Mouse (Mus musculus): ENCODE results near the gene 4930432K21Rik. TPM values are rescaled to one million over a fixed set of nuclear protein-coding genes. Genes with fewer than 3 reads are reported as not detected.

Gene 4930432K21Rik
- total RNA-seq, 2 experiments from 2014 or later, result 0.36 TPM; not detected in 1

DNA sequence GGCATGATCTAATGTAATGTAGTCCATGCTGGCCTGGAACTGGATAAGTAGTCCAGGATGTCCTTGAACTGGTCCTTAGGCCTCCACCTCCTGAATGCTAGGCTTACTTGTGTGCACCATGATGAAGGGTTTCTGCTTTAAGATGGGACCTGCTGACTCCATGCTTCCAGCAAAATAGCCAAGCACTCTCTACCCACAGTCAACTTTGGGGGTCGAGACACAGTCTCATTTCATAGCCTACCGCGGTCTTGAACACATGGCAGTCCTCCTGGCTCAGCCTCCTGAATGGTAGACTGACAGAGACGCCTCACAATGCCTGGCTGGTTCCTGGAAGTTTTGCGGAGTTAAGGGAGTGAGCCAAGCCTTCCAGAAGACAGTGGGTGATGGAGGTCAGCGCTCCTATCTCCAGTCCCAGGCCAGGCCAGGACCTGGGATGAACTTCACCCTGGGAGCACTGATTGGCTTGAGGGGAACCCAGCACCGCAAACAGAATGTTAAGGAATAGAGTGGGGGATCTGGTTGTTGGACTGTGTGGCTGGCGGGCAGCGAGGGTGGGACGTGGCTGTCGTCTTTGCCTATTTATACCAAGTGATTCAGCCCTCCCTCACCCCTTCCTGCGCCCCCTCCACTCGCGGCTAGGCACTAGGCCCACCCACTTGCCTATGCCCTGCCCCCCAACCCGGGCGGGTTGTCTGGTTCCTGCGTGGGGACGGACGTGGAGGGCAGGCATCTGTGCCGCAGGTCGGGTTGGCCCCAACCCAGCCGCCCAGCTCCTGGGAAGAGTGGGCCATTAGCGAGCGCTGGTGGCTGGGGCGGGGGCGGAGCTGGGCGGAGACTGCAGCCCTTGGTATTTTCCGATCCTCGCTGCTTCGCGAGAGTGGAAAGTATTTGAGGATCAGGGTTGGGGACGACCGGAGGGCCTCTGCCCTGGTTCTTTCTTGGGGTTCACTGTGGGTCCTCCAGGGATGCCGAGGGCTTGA lies 55.4 kb downstream of the 4930432K21Rik start:
- peak; percentile 88 to 91 for DNase-seq
- intact Hi-C loops (cut with DNase I), result loop anchor here (1.0 to 10.0 kb wide), 4 partner anchors 12 to 779 kb away; partner anchors contain the start of genes Adgre5 and Ier2

DNA sequence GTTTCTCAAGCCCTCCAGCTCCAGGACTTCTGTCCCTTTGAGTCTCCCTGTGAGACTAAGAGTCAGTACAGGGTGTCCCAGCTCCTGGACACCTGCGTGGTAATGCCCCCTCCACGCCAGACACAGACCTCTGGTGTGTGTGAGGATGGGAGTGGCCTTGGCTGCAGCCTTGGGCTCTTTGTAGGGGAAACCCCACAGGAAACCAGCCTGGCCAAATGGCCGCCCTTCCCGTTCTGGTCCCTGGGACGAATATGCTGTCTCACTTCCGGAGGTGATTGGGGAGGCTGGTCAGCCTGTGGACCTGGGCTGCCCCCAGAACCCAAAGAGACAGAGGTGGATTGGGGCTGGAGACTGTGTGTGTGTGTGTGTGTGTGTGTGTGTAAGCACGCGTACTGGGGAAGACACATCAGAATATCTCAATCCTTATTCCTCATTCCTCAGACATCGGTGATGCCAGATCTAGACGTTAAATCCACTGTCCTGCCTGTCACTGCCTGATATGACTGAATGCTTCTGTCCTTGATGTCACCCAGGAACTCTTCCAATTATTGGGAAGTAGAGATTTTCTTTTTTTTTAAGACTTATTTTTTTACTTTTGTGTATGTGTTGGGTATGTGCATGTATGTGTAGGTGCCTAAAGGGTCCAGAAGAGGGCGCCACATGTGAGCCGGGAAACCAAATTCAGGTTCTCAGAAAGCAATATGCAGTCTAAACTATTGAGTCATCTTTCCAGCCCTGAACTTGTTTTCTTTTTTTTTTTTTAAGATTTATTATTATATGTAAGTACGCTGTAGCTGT lies 56.3 kb downstream of the 4930432K21Rik start:
- intact Hi-C loops (cut with DNase I), result loop anchor here (1.0 to 10.0 kb wide), 4 partner anchors 13 to 778 kb away; partner anchors contain the start of genes Adgre5 and Ier2

DNA sequence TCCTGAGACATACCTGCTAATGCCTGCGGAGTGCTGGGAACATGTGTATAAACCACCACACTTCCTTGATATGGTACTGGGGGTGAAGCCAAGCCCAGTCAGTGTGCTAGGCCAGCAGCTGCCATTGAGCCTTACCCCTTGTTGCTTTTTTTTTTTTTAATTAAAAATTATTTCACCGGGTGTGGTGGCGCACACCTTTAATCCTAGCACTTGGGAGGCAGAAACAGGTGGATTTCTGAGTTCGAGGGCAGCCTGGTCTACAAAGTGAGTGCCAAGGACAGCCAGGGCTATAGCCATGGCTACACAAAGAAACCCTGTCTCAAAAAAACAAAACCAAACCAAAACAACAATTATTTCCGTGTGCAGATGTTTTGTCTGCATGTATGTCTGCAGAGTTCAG lies 57.2 kb downstream of the 4930432K21Rik start:
- intact Hi-C loops (cut with DNase I), result loop anchor here (10.0 kb wide), 1 partner anchor 460 kb away; the partner anchor contains the start of gene Adgre5

More for the DNA sequence above, 56.3 kb downstream of the 4930432K21Rik start:
- peak; percentile 85 to 87 for DNase-seq

DNA sequence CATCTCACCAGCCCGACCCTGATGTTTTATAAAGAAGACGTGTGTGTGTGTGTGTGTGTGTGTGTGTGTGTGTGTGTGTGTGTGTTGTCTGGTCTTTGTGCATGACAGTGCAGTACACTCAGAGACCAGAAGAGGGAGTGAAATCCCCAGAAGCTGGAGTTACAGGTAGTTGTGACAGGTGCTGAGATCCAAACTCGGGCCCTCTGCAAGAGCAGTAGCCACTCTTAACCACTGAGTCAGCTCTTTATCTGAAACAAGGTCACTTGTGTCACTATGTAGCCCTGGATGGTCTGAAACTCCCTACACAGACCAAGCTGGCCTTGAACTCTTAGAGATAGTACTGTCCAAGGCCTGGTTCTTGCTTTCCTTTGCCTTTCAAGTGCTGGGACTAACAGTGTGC lies 58.8 kb downstream of the 4930432K21Rik start:
- intact Hi-C loops (cut with DNase I), result loop anchor here (10.0 kb wide), 1 partner anchor 462 kb away; the partner anchor contains the start of gene Adgre5
- no peak for DNase-seq

More for the DNA sequence above, 57.2 kb downstream of the 4930432K21Rik start:
- no peak for DNase-seq

DNA sequence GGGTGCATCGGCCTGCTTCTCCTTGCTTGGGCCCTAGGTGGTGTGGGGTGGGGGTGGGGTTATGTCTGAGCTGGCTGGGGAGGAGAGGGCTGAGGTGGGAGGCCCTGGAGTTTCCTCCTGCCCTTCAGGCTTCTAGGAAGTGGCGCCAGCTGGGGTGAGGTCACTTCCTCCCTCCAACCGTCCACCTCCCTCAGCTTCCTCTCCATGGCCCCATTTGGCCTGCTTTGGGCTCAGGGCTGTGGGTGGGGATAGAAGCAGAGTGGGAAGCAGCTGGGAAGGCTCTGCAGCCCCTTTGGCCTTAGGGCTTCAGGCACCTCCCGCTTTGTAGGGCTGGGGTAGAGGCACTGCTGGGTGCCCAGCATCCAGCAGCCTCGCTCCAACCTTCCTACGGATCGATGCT lies 60.0 kb downstream of the 4930432K21Rik start:
- peak; percentile 76 for DNase-seq
- intact Hi-C loops (cut with DNase I), result loop anchor here (10.0 kb wide), 1 partner anchor 463 kb away; the partner anchor contains the start of gene Adgre5

DNA sequence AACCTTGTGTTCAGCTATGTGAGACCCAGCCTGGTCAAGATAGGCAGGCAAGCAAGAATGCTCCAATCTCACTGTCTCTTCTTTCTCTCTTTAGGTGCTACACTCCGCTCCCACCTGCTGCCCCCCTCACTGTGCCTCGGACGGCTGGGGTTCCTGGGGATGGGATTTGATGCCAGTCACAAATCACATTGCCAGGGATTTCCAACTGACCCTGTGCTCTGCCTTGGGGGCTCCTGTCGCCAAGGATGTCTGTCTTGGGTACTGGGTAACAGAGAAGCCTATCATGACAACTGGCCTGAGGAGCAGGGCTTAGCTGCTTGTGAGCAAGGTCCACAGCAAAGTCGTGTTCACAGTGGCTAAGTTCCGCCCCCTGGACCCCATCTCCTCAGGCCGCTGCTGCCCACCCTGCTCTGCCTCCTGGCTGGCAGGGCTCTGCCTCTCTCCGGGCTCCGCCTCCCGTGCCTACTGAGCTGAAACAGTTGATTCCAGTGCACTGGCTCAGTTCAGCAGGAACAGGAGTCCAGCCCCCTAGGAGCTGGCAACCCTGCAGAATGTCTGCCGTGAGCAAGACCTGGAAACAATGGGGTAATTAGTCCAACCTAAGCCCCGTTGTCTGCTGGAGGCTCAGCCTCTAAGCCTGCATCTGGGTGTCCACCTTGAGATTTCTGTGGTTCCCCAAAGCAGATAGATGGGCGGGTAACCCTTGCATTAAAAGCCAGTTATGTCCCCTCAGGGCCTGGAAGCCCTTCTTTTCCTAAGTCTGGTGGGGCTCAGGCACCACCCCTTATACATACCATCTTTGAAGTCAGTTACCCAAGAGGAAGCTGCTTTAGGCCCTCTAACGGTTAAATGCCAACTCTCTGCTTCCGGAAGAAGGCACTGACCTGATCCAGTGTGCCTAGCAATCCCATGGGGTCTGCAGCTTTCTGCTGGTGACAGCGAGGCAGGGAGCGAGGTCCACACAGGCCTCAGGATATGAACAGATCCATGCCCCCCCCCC lies 60.9 kb downstream of the 4930432K21Rik start:
- DNase-seq, result no peak
- intact Hi-C loops (cut with DNase I), result loop anchor here (10.0 kb wide), 1 partner anchor 464 kb away; the partner anchor contains the start of gene Adgre5

DNA sequence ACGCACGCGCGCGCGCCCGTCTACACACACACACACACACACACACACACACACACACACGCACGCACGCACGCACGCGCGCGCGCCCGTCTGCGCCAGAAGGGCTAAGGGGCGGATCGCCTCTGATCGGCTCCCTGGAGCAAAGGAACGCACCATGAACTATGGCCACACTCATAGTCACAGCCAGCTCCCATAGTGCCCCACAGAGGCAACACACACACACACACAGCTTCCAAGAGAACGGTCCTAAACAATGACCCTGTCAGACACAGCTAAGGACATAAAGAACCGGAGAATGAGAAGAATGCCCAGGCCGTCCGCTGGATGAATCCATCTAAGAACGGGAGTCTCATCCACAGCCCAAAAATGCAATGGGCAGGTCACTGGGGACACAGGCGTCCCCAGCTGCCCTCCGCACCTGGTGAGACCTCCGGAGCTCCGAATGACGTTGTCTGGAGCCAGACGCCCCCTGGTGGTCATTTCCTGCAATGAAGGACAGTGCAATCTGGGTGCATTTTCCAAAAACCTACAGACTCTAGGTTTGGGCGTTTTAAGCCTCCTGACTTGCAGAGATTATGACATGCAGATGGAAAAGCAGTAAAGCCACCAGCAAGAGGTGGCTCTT lies 62.5 kb downstream of the 4930432K21Rik start:
- intact Hi-C loops (cut with DNase I), result loop anchor here (1.0 kb wide), 1 partner anchor 24 kb away; no protein-coding TSS in a partner anchor
- peak; percentile 87 to 88 for DNase-seq

DNA sequence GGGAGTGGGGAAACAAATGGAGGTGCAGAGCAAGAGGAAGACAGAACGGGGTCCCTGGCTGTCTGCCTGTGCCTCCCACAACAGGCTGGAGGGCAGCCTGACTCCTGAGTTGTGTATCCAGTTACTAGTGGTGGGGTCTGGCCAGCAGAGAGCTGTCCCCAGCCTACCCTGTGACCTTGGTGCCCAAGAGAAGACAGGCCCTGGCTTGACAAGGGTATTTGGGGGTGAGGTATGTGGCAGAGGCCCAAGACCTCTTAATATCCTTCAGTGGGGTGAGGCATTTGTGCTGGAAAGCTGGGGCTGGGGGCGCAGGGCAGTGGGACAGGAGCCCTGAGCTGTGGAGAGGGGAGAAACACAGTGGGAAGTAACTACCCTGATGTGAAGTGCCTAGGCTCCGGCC lies 63.4 kb downstream of the 4930432K21Rik start:
- no peak for DNase-seq

DNA sequence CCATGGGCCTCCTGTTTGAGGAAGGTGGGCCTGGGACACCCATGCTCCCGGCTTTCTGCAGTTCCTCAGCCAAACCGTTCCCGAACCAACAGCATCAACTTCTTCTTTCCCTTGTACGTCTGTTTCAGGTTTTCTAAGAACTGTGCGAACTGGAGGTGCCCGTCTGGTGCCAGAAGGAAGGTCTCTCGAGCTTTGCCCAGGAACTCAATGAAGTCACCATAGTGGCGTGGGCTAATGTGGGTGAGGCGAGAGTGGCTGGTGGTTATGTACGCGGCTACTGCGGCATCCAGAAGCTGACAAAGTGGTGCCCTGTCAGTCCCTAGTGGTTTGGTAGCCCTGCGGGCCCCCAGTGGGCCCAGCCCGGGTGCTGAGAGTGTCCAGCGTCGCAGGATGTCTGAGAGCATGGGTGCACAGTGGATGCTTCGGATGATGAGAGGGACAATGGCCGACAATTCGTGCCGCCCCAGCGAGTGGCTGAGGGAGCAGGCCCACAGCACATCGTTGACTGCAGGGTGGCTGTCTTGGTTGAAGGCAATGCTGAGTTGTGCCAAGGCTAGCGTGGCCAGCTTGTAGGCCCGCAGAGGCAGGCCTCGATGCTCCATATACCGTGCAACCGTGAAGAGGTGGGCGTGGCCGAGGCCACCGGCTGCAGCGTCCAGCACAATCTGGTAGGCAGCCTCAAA lies 64.2 kb downstream of the 4930432K21Rik start:
- intact Hi-C loops (cut with DNase I), result no loop called here
- DNase-seq, result no peak

More for the DNA sequence above, 63.4 kb downstream of the 4930432K21Rik start:
- intact Hi-C loops (cut with DNase I), result no loop called here

DNA sequence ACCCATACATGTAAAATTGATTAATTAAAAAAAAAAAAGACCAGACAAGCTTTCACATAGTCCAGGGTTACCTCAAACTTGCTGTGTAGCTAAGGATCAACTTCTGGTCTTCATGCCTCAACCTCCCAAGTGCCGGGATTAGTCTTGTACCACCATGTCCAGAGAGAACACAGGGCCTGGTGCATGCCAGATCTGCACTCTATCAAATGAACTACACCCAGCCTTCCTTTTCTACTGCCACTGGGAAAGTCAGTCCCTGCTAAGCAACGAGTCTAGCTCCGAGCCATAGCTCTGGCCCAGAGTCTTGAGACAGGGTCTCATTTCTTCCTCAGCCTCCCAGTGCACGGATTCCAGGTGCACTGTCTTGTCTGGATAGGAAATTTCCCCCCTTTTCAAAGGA lies 65.5 kb downstream of the 4930432K21Rik start:
- intact Hi-C loops (cut with DNase I), result no loop called here

DNA sequence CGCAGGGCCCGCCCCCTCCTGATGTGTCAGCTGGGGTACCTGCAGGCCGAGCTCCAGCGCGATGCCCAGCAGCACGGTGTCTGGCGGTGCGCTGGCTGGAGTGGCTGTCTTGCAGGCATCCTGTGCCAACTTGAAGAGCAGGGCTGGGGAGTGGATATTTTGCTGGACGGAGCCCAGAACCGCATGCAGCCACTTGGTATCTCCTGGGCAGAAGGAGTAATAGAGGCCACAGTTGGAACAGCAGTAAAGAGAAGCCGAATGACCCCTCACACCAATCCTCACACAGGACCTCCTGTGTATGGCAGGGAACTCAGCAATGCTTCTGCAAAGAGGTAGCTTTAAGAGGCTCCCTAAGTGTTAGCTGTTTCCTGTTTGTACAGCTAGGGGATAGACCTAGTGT lies 69.4 kb downstream of the 4930432K21Rik start:
- DNase-seq, result no peak
- intact Hi-C loops (cut with DNase I), result loop anchor here (2.0 kb wide), 1 partner anchor 16 kb away; no protein-coding TSS in a partner anchor

More for the DNA sequence above, 65.5 kb downstream of the 4930432K21Rik start:
- DNase-seq, result no peak

DNA sequence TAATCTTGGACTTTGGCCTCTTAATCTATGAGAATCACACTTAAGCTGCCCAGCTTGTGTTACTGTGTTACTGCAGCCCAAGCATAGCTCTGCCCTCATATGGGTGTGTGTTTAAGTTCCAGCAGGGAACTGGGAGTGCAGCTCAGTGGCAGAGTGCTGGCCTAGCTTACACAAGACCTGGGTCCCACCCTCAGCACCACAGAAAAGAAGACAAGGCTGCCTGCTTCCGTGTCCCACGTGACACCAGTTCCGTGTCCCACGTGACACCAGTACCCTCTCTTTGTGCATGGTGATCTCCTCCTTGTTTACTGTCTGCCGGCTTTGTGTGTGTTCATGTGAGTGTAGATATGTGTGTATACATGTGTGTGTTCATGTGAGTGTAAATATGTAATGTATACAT lies 70.3 kb downstream of the 4930432K21Rik start:
- intact Hi-C loops (cut with DNase I), result no loop called here
- no peak for DNase-seq

DNA sequence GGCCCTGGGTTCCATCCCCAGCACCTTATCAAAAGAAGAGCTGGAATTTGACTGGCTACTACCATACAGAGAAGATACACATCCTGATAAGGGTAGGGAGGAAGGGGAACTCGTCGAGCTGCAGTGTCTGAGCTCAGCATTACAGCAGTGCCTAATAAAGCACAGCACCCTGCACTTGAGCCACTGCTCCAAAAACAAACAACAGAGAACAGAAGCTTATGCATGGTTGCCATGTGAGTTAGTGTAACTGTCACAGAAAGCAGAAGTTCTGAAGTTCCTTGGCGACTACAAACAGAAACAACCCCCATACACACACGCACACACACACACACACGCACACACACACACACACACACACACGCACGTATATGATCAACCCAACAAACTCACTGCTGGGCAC lies 72.3 kb downstream of the 4930432K21Rik start:
- DNase-seq, result no peak
- intact Hi-C loops (cut with DNase I), result no loop called here

Small RNA genes within 50 kb of the gene (microRNA-seq; reads per million reads assigned to microRNA genes)
- gene Gm25110 (ENCODE audit: borderline number of aligned reads in 2 of 2) (0 reads per million in 2 experiments), gene Mir181c (ENCODE audit: borderline number of aligned reads in 2 of 2) (735 to 751 reads per million in 2 experiments), gene Mir181d (ENCODE audit: borderline number of aligned reads in 2 of 2) (1,435 to 1,848 reads per million in 2 experiments), gene Mir23a (ENCODE audit: borderline number of aligned reads in 2 of 2) (69,155 to 71,619 reads per million in 2 experiments), gene Mir24-2 (ENCODE audit: borderline number of aligned reads in 2 of 2) (0 reads per million in 2 experiments), gene Mir27a (ENCODE audit: borderline number of aligned reads in 2 of 2) (1,489 to 1,587 reads per million in 2 experiments), gene Mir3074-2 (ENCODE audit: borderline number of aligned reads in 2 of 2) (0 reads per million in 2 experiments)

Other genes with a start within 250 kb of the 4930432K21Rik start
- gene Adgrl1, start 247.9 kb upstream of the 4930432K21Rik start, total RNA-seq (2021), result 10 to 100 TPM; 13.9 to 15.0 TPM
- under 1 TPM; 0.92 to 0.95 TPM for gene Gm10644, start 192.8 kb upstream of the 4930432K21Rik start, total RNA-seq (2021)
- gene Asf1b, start 192.5 kb upstream of the 4930432K21Rik start, total RNA-seq (2021), result 1 to 10 TPM; 1.2 to 2.4 TPM
- 100 to 1,000 TPM; 336 to 360 TPM for gene Prkaca, start 175.0 kb upstream of the 4930432K21Rik start, total RNA-seq (2021)
- gene Samd1, start 150.4 kb upstream of the 4930432K21Rik start, total RNA-seq (2021), result 10 to 100 TPM; 27.3 to 33.1 TPM
- not detected for gene 1700067K01Rik, start 146.5 kb upstream of the 4930432K21Rik start, total RNA-seq (2021)
- gene 2210011C24Rik, start 135.9 kb upstream of the 4930432K21Rik start, total RNA-seq (2021), result 1 to 10 TPM; 2.6 to 3.4 TPM
- gene Palm3, start 126.6 kb upstream of the 4930432K21Rik start, total RNA-seq (2021), result under 1 TPM; 0.11 to 0.87 TPM
- gene Il27ra, start 105.4 kb upstream of the 4930432K21Rik start, total RNA-seq (2021), result 1 to 10 TPM; 3.0 to 3.1 TPM
- gene Rln3, start 103.0 kb upstream of the 4930432K21Rik start, total RNA-seq (2021), result not detected
- 1 to 10 TPM; 4.1 to 4.5 TPM for gene Gm10643, start 82.9 kb upstream of the 4930432K21Rik start, total RNA-seq (2021)
- 10 to 100 TPM; 11.0 to 12.3 TPM for gene Rfx1, start 81.2 kb upstream of the 4930432K21Rik start, total RNA-seq (2021)
- gene Dcaf15, start 43.3 kb upstream of the 4930432K21Rik start, total RNA-seq (2021), result 1 to 10 TPM; 8.1 to 8.2 TPM
- gene Podnl1, start 22.0 kb upstream of the 4930432K21Rik start, total RNA-seq (2021), result not detected
- gene Cc2d1a, start 89 bp upstream of the 4930432K21Rik start, total RNA-seq (2021), result 10 to 100 TPM; 14.5 to 15.8 TPM
- gene Nanos3, start 37.2 kb downstream of the 4930432K21Rik start, total RNA-seq (2021), result under 1 TPM; 0.80 to 0.95 TPM
- 10 to 100 TPM in 1 of 2 experiments, 1 to 10 TPM in 1; 9.5 to 11.0 TPM for gene Zswim4, start 89.0 kb downstream of the 4930432K21Rik start, total RNA-seq (2021)
- gene D8Ertd738e, start 101.7 kb downstream of the 4930432K21Rik start, total RNA-seq (2021), result 100 to 1,000 TPM; 231 to 232 TPM
- 10 to 100 TPM; 10.1 to 12.3 TPM for gene Mri1, start 109.3 kb downstream of the 4930432K21Rik start, total RNA-seq (2021)
- 10 to 100 TPM in 1 of 2 experiments, 1 to 10 TPM in 1; 7.5 to 11.0 TPM for gene Ccdc130, start 122.4 kb downstream of the 4930432K21Rik start, total RNA-seq (2021)
- 1 to 10 TPM; 1.7 to 4.4 TPM for gene Cacna1a, start 240.4 kb downstream of the 4930432K21Rik start, total RNA-seq (2021)